Mouse (Mus musculus): ENCODE results near the gene Slc25a53.

The Slc25a53 gene

DNA sequence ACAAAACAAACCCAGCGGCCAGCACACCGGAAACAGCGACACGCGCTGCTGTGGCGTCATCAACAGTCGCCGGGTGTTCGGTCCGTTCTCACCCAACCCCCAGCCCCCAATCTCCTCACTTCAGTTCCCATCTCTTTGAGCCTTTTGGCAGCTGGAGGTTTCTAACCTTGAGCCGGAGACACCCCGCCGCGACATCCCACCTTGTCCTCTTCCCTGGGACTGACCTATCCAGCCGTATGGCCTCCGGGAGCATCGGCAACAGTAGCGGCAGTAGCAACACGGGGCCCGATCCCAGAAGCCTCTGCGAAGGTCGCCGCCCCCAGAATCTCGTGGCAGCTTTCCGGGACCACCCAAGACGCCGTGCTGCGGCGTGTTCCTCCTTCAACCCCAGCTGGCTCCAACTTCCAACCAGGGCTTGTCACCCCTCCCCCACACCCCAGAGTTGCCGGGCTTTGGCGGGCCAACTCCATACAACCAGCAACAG lies at the start of gene Slc25a53:
Gene Slc25a53, minus strand, starts transcription at position 303 of the 484 bp plus-strand sequence.
- ATAC-seq (ENCODE audit: insufficient number of reproducible peaks, low FRiP score, low TSS enrichment): peak; percentile 81

DNA sequence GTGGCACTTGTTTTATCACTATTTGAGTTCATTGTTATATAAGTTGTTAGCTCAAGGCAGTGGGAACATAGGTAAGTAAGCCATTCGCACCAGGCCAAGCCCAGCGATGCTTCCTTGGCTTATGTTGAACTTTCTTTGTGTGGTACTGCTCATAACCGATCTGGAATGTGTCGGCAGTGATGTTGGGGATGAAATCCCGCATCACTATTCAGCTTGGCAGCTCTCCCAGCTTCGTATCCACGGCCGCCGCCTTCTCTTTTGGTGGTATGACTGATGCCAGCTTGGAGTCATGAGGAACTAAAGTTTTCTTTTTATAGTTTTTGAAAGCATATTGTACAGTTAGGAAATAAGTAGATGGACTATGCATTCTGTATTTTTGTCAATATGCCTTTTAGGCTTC lies 25.1 kb upstream of the Slc25a53 start:
- no peak for ATAC-seq (ENCODE audit: insufficient number of reproducible peaks, low FRiP score, low TSS enrichment)

DNA sequence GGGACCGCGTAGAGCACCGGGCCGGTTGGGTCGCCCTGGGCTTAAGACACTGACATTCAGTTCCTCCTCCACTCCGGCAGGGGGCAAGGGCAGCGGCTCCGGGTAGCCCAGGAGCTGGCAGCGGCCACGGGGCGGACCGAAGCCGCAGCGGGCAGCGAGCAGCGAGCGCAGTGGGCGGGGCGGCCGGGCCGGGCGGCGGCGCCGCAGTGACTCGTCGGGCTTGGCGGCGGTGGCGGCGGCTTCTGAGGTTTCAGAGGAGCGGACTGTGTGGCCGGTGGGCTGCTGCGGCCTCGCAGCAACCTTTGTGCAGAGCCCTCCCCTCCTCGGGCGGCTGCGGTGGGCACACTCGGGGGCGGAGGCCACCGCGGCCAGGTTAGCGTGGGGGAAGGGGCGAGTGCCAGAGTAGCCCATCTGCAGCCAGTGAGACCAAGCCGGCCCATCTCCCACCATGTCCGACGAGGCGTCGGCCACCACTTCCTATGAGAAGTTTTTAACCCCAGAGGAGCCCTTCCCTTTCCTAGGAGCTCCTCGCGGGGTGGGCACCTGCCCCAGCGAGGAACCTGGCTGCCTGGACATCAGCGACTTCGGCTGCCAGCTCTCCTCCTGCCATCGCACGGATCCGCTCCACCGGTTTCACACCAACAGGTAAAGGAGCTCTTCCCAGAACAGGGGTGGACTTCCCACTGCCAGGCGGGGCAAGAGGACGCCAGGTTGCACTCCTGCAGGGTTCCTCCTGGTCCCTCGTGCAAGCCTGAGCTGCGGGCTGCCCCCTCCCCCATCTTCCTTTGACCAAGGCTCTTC lies 11.5 kb upstream of the Slc25a53 start, which contains the start of gene Fam199x:
Gene Fam199x, plus strand, starts transcription at position 170 of the 801 bp plus-strand sequence.
- ATAC-seq (ENCODE audit: insufficient number of reproducible peaks, low FRiP score, low TSS enrichment): peak; percentile 98

DNA sequence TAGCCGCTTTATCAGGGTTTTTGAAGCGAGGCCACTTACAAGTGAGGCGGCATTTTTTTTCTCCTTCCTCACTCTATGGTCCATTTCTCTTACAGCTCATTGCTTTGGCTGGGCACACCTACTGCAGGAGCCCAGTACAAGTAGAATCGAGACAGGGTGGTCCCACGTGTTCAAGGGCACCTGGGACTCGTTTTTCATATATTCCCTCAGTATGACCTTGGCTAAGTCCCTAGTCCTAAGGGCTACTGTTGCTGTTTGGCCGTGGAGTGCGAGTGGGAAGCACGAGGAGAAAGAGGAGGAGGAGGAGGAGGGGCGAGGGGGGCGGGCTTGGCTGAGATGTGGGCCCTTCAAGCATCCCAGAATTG lies 10.9 kb upstream of the Slc25a53 start:
- no peak for ATAC-seq (ENCODE audit: insufficient number of reproducible peaks, low FRiP score, low TSS enrichment)

DNA sequence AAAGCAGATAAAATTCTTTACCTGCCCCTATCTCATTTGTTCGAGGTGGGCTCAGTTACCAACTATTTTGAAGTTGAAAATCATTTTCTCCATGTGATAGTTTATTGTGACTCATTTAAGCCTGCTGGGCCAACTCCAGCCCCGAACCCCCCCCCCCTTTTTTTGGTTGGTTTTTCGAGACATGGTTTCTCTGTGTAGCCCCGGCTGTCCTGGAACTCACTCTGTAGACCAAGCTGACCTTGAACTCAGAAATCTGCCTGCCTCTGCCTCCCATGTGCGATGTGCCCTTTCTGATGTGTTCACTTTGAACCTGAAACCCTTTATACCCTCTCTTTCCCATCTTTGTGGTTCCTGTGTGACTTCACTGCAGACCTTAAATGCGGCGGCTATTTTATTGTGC lies 400 bp upstream of the Slc25a53 start:
- no peak for ATAC-seq (ENCODE audit: insufficient number of reproducible peaks, low FRiP score, low TSS enrichment)

GRCm38 (mm10) chrX:137037470-137037999 lies 567 bp downstream of the Slc25a53 start:
- ATAC-seq (ENCODE audit: insufficient number of reproducible peaks, low FRiP score, low TSS enrichment): no peak

GRCm38 (mm10) chrX:137034322-137034721 lies 3.8 kb downstream of the Slc25a53 start:
- ATAC-seq (ENCODE audit: insufficient number of reproducible peaks, low FRiP score, low TSS enrichment): no peak

GRCm38 (mm10) chrX:137031726-137032125 lies 6.4 kb downstream of the Slc25a53 start:
- ATAC-seq (ENCODE audit: insufficient number of reproducible peaks, low FRiP score, low TSS enrichment): no peak

- ATAC-seq (ENCODE audit: insufficient number of reproducible peaks, low FRiP score, low TSS enrichment): no peak
Measured at GRCm38 (mm10) chrX:137030916-137031315, 7.2 kb downstream of the Slc25a53 start.

GRCm38 (mm10) chrX:137019310-137019709 lies 18.8 kb downstream of the Slc25a53 start:
- peak; percentile 61; the same call in 1 of the 2 replicates for ATAC-seq (ENCODE audit: insufficient number of reproducible peaks, low FRiP score, low TSS enrichment)

DNA sequence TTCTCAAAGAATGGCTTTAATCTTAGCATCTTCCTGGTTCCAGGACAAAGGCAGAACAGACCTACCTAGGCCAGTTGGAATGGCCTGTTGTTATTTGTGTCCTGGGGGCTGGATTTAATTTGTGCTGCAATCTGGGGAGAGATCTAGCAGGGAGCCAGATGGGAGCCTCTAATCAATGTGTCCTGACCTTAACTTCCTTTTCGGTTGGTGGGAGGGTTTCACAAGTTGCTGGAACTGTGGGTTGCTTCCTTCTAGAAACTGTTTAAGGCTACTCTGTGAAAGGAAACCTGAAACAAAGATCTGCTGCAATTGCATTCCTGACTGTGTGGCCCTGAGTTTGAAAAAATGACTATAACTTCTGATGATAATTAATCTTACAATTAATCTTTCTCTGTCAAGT lies 20.4 kb downstream of the Slc25a53 start:
- ATAC-seq (ENCODE audit: insufficient number of reproducible peaks, low FRiP score, low TSS enrichment): no peak

DNA sequence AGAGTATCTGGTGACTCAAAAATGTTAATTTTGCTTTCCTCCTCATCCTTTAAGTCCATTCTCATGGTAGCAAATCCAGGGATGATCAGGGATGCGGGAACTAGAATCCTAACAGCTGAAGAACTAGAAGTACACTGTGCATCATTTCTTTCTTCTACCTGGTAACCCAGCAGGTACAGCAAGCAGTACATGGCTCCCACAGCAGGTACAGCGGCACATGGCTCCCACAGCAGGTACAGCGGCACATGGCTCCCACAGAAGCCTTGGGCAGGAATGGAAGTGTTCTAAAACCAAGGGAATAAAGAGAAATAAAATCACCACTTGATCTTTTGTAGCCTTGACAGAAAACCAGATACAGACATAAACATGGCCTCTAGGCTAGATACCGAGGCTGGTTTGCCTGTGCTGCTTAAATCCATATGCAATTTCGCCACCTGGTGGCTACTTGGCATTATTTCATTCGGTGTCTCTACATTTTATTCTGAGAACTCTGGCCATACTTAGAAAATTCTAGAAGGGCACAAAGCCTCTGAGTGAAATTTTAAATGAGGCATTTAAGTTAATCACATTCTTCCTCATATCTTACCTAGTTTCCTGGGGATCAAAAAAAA lies 22.9 kb downstream of the Slc25a53 start:
- peak; percentile 79 for ATAC-seq (ENCODE audit: insufficient number of reproducible peaks, low FRiP score, low TSS enrichment)

GRCm38 (mm10) chrX:136996256-136996655 lies 41.8 kb downstream of the Slc25a53 start:
- ATAC-seq (ENCODE audit: insufficient number of reproducible peaks, low FRiP score, low TSS enrichment): no peak

GRCm38 (mm10) chrX:136993641-136994040 lies 44.5 kb downstream of the Slc25a53 start:
- ATAC-seq (ENCODE audit: insufficient number of reproducible peaks, low FRiP score, low TSS enrichment): no peak

DNA sequence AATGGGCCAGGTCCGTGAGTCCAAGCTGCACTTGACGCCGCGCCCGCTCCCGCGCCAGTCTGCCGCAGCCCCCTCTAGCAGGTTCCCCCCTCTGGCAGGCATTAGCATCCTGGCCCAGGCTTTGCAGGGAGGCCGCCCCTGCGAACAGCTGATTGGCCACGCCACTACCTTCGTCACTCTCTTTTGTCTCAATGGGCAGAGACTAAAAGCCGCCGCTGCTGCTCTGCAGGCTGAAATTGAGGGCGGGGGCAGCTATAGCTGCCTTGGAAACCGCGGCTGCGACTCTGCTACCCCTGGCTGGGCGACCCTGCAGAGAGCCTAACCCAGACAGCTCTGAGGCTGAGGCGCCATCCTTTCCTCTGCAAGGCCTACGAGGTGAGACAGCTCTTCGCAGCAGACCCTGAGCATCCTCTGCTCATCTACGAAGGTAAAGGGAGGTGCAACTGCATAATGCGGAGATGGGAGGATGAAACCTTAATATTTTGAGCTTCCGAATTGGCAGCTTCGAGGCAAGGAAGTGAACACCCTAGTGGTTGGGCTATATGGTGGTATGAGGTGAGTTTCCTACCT lies 45.0 kb downstream of the Slc25a53 start, which contains the start of gene Zcchc18:
Gene Zcchc18, plus strand, starts transcription at position 178 of the 570 bp plus-strand sequence.
- peak; percentile 95 for ATAC-seq (ENCODE audit: insufficient number of reproducible peaks, low FRiP score, low TSS enrichment)

GRCm38 (mm10) chrX:136992191-136992965 lies 45.7 kb downstream of the Slc25a53 start:
- ATAC-seq (ENCODE audit: insufficient number of reproducible peaks, low FRiP score, low TSS enrichment): peak; percentile 49

DNA sequence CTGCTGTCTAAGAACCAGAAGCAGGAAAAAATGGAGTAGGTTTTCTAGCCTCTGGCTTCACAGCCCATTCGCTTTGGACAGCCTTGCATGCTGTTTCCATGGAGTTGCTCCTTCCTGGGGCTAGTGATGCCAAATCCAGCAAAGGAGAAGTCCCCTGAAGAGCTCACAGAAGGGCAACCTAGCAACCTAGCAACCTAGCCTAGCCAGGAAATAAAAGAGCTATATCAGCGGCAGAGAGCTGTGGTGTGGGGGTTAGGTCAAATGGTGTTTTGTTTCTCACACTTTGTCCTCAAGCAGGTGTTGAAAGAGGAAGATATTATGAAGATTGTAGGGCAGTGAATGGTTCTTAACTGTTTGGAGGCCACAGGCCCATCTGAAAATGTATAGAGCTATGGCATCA lies 46.8 kb downstream of the Slc25a53 start:
- ATAC-seq (ENCODE audit: insufficient number of reproducible peaks, low FRiP score, low TSS enrichment): no peak

DNA sequence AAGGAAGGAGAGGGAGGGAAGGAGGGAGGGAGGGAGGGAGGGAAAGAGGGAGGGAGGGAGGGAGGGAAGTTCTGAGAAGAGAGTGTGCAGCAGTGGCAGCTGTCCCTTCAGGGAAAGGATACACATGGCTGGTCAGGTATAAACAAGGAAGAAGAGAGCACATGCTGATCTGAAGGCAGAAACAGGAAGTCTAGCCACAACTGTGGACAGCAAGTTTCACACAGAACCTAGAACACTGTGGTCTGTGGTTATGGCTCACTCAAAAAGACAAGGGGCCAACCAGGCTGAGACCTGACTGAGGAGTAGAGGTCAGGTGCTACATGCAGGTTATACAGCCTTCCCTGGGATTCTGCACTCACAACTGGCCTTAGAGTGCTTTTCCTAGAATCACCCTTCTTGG lies 52.1 kb downstream of the Slc25a53 start:
- ATAC-seq (ENCODE audit: insufficient number of reproducible peaks, low FRiP score, low TSS enrichment): no peak

- ATAC-seq (ENCODE audit: insufficient number of reproducible peaks, low FRiP score, low TSS enrichment): peak; percentile 39; the same call in 1 of the 2 replicates
Measured at GRCm38 (mm10) chrX:136978616-136979015, 59.5 kb downstream of the Slc25a53 start.

DNA sequence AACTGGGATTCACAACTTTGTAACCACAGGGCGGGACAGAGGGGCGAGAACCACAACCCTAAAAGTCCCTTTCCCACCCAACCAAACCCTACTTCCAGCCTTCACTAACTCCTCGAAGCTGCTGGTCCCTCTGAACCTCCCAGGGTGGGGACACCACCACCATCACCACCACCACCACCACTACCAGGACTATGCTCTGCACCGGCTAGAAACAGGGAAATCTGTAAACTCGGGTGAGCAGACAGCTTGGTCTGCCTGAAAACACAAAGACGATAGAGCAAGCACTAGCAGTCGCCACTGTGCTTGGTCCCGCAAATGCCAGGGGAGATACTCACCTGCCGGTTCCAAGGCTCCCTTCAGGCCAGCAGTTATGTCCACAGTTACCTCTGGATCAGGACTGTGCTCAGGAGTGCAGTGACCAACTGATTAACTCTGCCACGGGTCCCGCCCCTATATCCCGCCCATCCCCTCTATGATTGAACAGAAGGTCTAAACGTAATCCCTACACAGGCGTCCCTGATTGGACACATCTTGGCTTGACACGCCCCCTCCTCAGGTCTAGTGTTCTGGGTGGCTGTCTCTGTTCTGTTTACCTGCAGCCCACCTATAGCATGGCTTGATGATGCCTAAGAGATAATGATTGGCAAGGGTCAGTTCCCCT lies 61.5 kb downstream of the Slc25a53 start, which contains the start of the genes Tmsb15l and Tmsb15b1:
Gene Tmsb15l, minus strand, starts transcription at position 446 of the 661 bp plus-strand sequence.
Gene Tmsb15b1, minus strand, starts transcription at position 451 of the 661 bp plus-strand sequence.
- peak; percentile 100 for ATAC-seq (ENCODE audit: insufficient number of reproducible peaks, low FRiP score, low TSS enrichment)

Data from cerebellum, adult (tissue).